Mouse (Mus musculus): ENCODE measurements around the gene Miga1. TPM values are rescaled to one million over a fixed set of nuclear protein-coding genes. Genes with fewer than 3 reads are reported as not detected.

The Miga1 gene
- polyA plus RNA-seq, 1 experiment from 2014 or later, result 17.1 TPM

GRCm38 (mm10) chr3:152247708-152248107 lies 92.5 kb downstream of the Miga1 start:
- WGBS, result 91% methylated on average over 12 of the region's 12 CpGs
- H3K36me3 ChIP-seq, result no peaks in the 10 kb centered on the region
- H3K4me1 ChIP-seq, result no peaks in the 10 kb centered on the region
- no peaks in the 10 kb centered on the region for H3K9me3 ChIP-seq (replicated peaks)
- no peak overlapping the region for H3K4me3 ChIP-seq
- no peak overlapping the region for H3K27ac ChIP-seq (replicated peaks)
- DNase-seq (ENCODE audit: low spot score), result no peak
- H3K27me3 ChIP-seq (ENCODE audit: low read depth, poor library complexity, severe bottlenecking), result no peaks in the 10 kb centered on the region

- no peaks in the 10 kb centered on the region for H3K9me3 ChIP-seq (replicated peaks)
- no peak overlapping the region for H3K4me3 ChIP-seq
- H3K4me1 ChIP-seq, result no peaks in the 10 kb centered on the region
- 78% methylated on average over 5 of the region's 5 CpGs for WGBS
- H3K36me3 ChIP-seq, result peaks cover 8% of the 10 kb centered on the region; the same call in 1 of the 2 replicates
- H3K27me3 ChIP-seq (ENCODE audit: low read depth, poor library complexity, severe bottlenecking), result no peaks in the 10 kb centered on the region
- DNase-seq (ENCODE audit: low spot score), result no peak
- no peak overlapping the region for H3K27ac ChIP-seq (replicated peaks)
Observed at GRCm38 (mm10) chr3:152245273-152245910, 94.8 kb downstream of the Miga1 start.

- H3K27ac ChIP-seq (replicated peaks), result no peak overlapping the region
- H3K4me1 ChIP-seq, result no peaks in the 10 kb centered on the region
- peaks cover 27% of the 10 kb centered on the region for H3K36me3 ChIP-seq
- H3K4me3 ChIP-seq, result no peak overlapping the region
- no peak for DNase-seq (ENCODE audit: low spot score)
- no peaks in the 10 kb centered on the region for H3K9me3 ChIP-seq (replicated peaks)
- 82% methylated on average over 4 of the region's 4 CpGs for WGBS
- H3K27me3 ChIP-seq (ENCODE audit: low read depth, poor library complexity, severe bottlenecking), result no peaks in the 10 kb centered on the region
Observed at GRCm38 (mm10) chr3:152243304-152243703, 96.9 kb downstream of the Miga1 start.

- Histone ChIP-seq H3K4me1 (no peaks in the 10 kb centered on the region), H3K36me3 (peaks cover 49% of the 10 kb centered on the region), H3K27me3 (ENCODE audit: low read depth, poor library complexity, severe bottlenecking) (no peaks in the 10 kb centered on the region), H3K4me3 (no peak overlapping the region), H3K9me3 (replicated peaks) (no peaks in the 10 kb centered on the region), H3K27ac (replicated peaks) (no peak overlapping the region)
- WGBS, result 90% methylated on average over 3 of the region's 3 CpGs
- DNase-seq (ENCODE audit: low spot score), result no peak
Observed at GRCm38 (mm10) chr3:152241098-152241497, 99.1 kb downstream of the Miga1 start.

GRCm38 (mm10) chr3:152239592-152239991 lies 100.6 kb downstream of the Miga1 start:
- no peak for DNase-seq (ENCODE audit: low spot score)
- no peak overlapping the region for H3K4me3 ChIP-seq
- H3K27me3 ChIP-seq (ENCODE audit: low read depth, poor library complexity, severe bottlenecking), result no peaks in the 10 kb centered on the region
- H3K27ac ChIP-seq (replicated peaks), result no peak overlapping the region
- H3K9me3 ChIP-seq (replicated peaks), result no peaks in the 10 kb centered on the region
- H3K4me1 ChIP-seq, result no peaks in the 10 kb centered on the region
- 91% methylated on average over 1 of the region's 1 CpGs for WGBS
- H3K36me3 ChIP-seq, result peaks cover 64% of the 10 kb centered on the region

GRCm38 (mm10) chr3:152238836-152239235 lies 101.4 kb downstream of the Miga1 start:
- WGBS, result 77% methylated on average over 2 of the region's 2 CpGs
- no peaks in the 10 kb centered on the region for H3K4me1 ChIP-seq
- H3K4me3 ChIP-seq, result no peak overlapping the region
- H3K36me3 ChIP-seq, result peaks cover 71% of the 10 kb centered on the region
- H3K27me3 ChIP-seq (ENCODE audit: low read depth, poor library complexity, severe bottlenecking), result no peaks in the 10 kb centered on the region
- H3K9me3 ChIP-seq (replicated peaks), result no peaks in the 10 kb centered on the region
- H3K27ac ChIP-seq (replicated peaks), result no peak overlapping the region
- no peak for DNase-seq (ENCODE audit: low spot score)

GRCm38 (mm10) chr3:152235805-152236204 lies 104.4 kb downstream of the Miga1 start:
- no peak overlapping the region for H3K27ac ChIP-seq (replicated peaks)
- WGBS, result 95% methylated on average over 1 of the region's 1 CpGs
- no peak for DNase-seq (ENCODE audit: low spot score)
- H3K27me3 ChIP-seq (ENCODE audit: low read depth, poor library complexity, severe bottlenecking), result no peaks in the 10 kb centered on the region
- no peaks in the 10 kb centered on the region for H3K4me1 ChIP-seq
- no peaks in the 10 kb centered on the region for H3K9me3 ChIP-seq (replicated peaks)
- no peak overlapping the region for H3K4me3 ChIP-seq
- H3K36me3 ChIP-seq, result peaks cover 97% of the 10 kb centered on the region

- DNase-seq (ENCODE audit: low spot score), result no peak
- WGBS, result 97% methylated on average over 1 of the region's 1 CpGs
- no peaks in the 10 kb centered on the region for H3K9me3 ChIP-seq (replicated peaks)
- no peaks in the 10 kb centered on the region for H3K27me3 ChIP-seq (ENCODE audit: low read depth, poor library complexity, severe bottlenecking)
- H3K27ac ChIP-seq (replicated peaks), result no peak overlapping the region
- no peak overlapping the region for H3K4me3 ChIP-seq
- no peaks in the 10 kb centered on the region for H3K4me1 ChIP-seq
- peaks cover 99% of the 10 kb centered on the region for H3K36me3 ChIP-seq
Observed at GRCm38 (mm10) chr3:152235238-152235637, 105.0 kb downstream of the Miga1 start.

- Histone ChIP-seq H3K4me1 (no peaks in the 10 kb centered on the region), H3K4me3 (no peak overlapping the region), H3K27ac (replicated peaks) (no peak overlapping the region), H3K9me3 (replicated peaks) (no peaks in the 10 kb centered on the region), H3K36me3 (peaks cover 100% of the 10 kb centered on the region), H3K27me3 (ENCODE audit: low read depth, poor library complexity, severe bottlenecking) (no peaks in the 10 kb centered on the region)
- WGBS, result 72% methylated on average over 6 of the region's 6 CpGs
- no peak for DNase-seq (ENCODE audit: low spot score)
Observed at GRCm38 (mm10) chr3:152231333-152232100, 108.7 kb downstream of the Miga1 start.

- H3K4me1 ChIP-seq, result no peaks in the 10 kb centered on the region
- H3K9me3 ChIP-seq (replicated peaks), result no peaks in the 10 kb centered on the region
- H3K27me3 ChIP-seq (ENCODE audit: low read depth, poor library complexity, severe bottlenecking), result no peaks in the 10 kb centered on the region
- no peak for DNase-seq (ENCODE audit: low spot score)
- no peak overlapping the region for H3K4me3 ChIP-seq
- WGBS, result 95% methylated on average over 5 of the region's 5 CpGs
- H3K27ac ChIP-seq (replicated peaks), result no peak overlapping the region
- H3K36me3 ChIP-seq, result peaks cover 100% of the 10 kb centered on the region
Observed at GRCm38 (mm10) chr3:152229271-152229670, 110.9 kb downstream of the Miga1 start.

- Histone ChIP-seq H3K4me1 (no peaks in the 10 kb centered on the region), H3K27ac (replicated peaks) (no peak overlapping the region), H3K27me3 (ENCODE audit: low read depth, poor library complexity, severe bottlenecking) (no peaks in the 10 kb centered on the region), H3K36me3 (peaks cover 100% of the 10 kb centered on the region), H3K9me3 (replicated peaks) (no peaks in the 10 kb centered on the region), H3K4me3 (no peak overlapping the region)
- 94% methylated on average over 7 of the region's 7 CpGs for WGBS
- no peak for DNase-seq (ENCODE audit: low spot score)
Observed at GRCm38 (mm10) chr3:152228843-152229242, 111.4 kb downstream of the Miga1 start.

GRCm38 (mm10) chr3:152225906-152226305 lies 114.3 kb downstream of the Miga1 start:
- no peak for DNase-seq (ENCODE audit: low spot score)
- Histone ChIP-seq H3K27ac (replicated peaks) (no peak overlapping the region), H3K9me3 (replicated peaks) (no peaks in the 10 kb centered on the region), H3K27me3 (ENCODE audit: low read depth, poor library complexity, severe bottlenecking) (no peaks in the 10 kb centered on the region), H3K36me3 (peaks cover 100% of the 10 kb centered on the region), H3K4me3 (no peak overlapping the region), H3K4me1 (no peaks in the 10 kb centered on the region)
- WGBS, result 95% methylated on average over 7 of the region's 7 CpGs

- Histone ChIP-seq H3K4me1 (no peaks in the 10 kb centered on the region), H3K4me3 (no peak overlapping the region), H3K27me3 (ENCODE audit: low read depth, poor library complexity, severe bottlenecking) (no peaks in the 10 kb centered on the region), H3K36me3 (peaks cover 100% of the 10 kb centered on the region), H3K27ac (replicated peaks) (no peak overlapping the region), H3K9me3 (replicated peaks) (no peaks in the 10 kb centered on the region)
- no peak for DNase-seq (ENCODE audit: low spot score)
Observed at GRCm38 (mm10) chr3:152224918-152225317, 115.3 kb downstream of the Miga1 start.
